ENCODE assay signal across 1 mouse cellular context in the genomic region with DNA sequence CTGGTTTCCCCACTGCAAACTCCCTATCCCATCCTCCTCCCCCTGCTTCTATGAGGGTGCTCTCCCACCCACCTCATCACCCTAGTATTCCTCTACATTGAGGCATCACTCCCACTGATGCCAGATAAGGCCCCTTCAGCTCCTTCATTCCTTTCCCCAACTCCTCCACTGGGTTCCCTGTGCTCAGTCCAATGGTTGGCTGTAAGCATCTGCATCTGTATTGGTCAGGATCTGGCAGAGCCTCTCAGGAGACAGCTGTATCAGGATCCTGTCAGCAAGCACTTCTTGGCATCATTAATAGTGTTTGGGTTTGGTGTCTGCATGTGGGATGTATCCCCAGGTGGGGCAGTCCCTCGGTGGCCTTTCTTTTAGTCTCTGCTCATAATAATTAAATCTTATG. TPM values are rescaled to one million over a fixed set of nuclear protein-coding genes. Genes with fewer than 3 reads are reported as not detected.
"Had no signal": no experiment of that assay in that cellular context is flagged by ENCODE, and none has a peak within 500 bp of the region (broad histone marks: within the 10 kb centered on the region; RNA-seq: fewer than 3 reads in every experiment).

No protein-coding gene starts in this region.

RNA-seq across cellular contexts. Expression of a gene that starts 6.7 kb away (rescaled TPM):
- polyA plus RNA-seq: inflammation-experienced regulatory T-cells, adult 6 months had no signal
